Mouse (Mus musculus) MEL (cell line): ENCODE data around the gene Babam2.

Source experiments
- ELF1 ChIP-seq: IDR thresholded peaks from 2 replicates; pipeline ENCODE4 v1.6.1; 2014; ENCODE audit warnings: low read depth, mild to moderate bottlenecking, inconsistent platforms, low read length, improper control_type of control experiment, moderate library complexity
- NELFE ChIP-seq: IDR thresholded peaks from 2 replicates; pipeline ENCODE4 v1.6.1; 2011; ENCODE audit warnings: low read depth, low read length, improper control_type of control experiment

DNA sequence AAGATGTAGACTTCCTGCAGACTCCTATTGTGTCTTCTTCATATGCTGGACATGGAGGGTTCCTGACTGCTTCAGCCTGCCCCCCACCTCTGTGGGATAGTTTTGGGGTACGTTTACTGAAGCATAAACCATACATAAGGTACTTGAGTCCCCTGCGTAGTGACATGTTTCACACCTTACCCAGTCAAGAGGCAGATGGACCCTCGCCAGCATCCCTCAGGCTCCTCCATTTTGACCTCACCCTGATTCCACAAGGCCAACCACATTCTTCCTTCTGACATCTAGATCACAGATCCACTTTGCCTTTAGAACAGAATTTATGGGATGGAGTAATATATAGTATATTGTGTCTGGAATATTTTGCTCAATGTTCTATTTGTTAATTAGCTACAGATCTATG lies 429.7 kb downstream of the Babam2 start:
- TF ChIP-seq ELF1 (no peak), NELFE (no peak)
